Mouse (Mus musculus) thymus, postnatal 25 days (tissue): ENCODE measurements at regions not wholly inside any gene's neighbourhood (a gene's known extent, or its start where the extent isn't known, plus 50 kb on each side); places are given as distances from the start of the nearest gene placed in this dataset.

Experiments
- DNase-seq: peaks from one replicate; pipeline ENCODE4 v3.0.0; 2022

DNA sequence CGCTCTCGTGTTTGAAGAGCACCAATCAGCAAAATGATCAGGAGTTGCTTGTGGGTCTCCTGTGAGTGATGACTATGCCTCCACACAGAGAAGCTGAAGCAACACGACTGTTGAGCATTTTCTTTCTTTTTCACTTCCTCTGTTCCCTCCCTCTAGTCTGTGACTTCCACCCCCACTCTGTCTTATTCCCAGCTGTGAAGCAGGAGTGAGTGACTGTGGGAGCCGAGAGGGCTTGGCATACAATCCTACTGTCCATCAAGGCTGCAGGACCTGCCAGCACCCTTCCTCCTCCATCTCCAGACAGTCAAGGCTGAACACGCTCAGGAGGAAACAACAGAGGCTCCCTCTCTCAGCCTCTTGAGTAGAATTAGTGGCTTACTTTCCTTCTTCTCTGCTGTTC lies 401.3 kb downstream of the Plcl1 start:
- DNase-seq = no peak

DNA sequence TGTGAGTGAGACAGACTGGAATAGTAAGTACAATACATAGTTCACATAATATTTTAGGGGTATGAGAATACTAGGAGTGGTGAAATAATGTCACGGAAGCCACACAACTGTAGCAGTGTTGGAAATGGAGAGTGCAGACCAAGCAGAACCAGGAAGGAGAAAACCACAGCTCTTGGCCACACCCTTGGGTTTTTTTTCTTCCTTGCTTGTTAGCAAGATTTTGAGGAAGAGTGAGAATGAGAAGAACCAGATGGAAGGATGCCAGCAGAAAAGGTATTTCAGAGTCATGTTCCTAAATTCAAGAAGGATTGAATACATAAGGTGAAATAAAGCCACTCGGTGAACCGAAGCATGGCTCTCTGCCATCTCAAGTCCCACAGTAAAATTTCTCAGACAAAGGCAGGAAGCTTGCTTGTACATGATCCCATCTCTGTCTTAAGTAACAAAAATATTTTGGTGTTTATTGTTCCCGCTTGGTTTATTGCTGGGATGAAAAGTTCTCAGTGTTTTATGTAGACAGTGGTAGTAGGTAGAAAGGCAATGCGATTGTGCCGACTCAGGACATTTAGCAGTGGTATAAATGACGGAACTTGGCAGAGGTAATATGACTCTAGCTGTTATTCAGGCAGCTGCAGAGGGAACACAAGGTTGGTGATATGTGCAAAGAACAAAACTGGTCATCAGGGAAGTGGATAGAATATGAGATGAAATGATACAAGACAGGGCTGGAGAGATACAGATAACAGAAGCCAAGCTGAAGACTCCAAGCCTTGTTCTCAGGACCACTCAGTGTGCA lies 403.2 kb downstream of the Plcl1 start:
- DNase-seq = no peak

DNA sequence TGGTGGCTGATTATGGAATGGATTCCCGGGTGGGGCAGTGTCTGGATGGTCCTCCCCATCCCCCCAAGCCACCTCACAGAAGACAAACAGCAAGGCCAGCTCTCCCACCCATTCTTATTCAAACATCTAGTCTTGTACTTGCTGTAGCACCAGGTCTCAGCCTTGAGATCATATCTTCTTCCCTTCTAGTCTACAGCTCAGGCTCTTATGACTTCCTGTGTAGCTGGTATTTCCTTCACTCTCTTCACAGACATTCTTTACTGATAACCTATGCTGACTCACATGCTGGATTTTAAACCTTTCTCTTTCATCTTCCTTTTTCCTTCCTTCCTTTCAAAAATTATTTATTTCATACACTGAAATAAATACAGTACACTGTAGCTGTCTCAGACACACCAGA lies 406.8 kb downstream of the Plcl1 start:
- no peak for DNase-seq

DNA sequence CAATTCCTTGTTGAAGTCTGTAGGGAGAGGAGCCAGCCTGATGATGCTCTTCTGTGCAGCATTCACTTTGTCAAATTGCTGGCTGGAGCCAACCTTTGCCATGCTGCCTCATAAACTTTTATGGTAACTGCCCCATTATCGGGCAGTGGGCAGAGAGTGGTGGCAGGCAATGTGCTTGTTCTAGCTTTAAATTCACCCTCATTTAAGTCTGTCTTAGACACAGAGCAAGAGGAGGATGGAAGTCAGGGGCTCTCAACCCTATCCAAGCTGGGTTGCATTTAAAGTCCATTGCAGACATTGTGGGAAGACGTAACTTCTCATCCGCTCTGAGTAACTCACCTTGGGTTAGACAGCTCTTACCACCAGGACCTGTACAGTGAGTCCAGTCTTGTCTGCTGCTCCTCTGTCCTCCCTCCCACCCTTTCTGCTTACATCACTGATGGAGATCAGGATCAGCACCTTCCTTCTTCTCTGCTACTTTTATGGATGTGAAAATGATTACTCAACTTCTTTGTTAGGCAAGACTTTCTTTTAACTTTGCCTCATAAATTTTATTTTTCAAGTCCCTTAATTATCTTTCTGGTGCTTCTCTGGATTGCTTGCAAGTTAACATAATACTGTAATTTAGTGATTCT lies 415.3 kb downstream of the Plcl1 start:
- no peak for DNase-seq

DNA sequence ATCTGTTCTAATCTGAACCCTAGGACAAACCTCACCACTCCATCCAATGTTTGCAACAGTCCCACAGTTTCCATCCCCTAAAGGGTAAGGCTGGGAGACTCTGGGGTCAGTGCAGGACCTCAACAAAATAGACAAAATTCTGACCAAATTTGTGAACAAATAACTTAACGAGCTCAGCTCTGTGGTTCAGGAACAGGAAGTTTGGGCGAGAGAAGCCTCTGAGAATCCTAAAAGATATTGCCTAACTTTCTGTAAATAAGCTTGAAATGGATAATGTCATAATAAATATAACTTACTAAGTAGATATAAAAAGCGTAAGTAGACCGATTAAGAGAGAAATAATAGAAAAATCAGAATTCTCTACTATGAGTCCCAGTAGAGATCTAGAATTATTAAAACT lies 416.9 kb downstream of the Plcl1 start:
- no peak for DNase-seq

DNA sequence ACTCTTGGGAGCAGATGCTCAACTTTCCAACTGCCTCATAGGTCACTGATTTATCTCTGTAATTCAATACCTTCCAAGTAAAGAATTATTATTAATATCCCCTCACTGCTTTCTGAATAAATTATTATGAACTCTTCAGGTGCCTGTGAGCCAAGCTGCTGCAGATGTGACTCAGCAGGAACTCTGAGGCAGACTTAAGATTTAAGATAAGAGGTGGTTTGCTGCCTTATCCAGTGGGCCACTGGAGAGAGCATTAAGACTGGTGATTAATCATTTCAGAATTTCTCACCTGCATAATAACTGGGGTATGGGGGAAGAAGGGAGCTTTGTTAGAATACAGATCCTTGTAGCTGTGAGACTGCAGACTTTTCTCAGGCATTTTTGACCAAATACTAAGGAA lies 421.5 kb downstream of the Plcl1 start:
- DNase-seq = no peak

DNA sequence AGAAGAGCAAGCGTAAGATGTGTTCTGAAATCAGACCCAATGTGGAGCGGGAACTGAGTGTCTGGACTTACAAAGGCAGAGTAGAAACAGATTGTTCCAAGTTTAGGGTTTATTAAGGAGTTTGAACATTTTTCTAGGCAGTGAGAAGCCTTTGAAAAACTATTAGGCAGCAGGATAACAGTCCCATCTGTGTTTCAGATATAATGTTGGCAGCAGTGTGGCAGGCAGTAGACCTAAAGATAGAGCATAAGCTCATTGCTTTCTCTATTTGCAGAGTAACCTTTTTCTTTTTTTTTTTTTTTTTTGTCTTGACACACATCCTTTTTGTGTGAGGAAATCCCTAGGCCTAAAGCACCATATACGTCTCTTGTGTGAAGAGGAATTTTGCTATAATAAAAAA lies 429.6 kb downstream of the Plcl1 start:
- DNase-seq = no peak

DNA sequence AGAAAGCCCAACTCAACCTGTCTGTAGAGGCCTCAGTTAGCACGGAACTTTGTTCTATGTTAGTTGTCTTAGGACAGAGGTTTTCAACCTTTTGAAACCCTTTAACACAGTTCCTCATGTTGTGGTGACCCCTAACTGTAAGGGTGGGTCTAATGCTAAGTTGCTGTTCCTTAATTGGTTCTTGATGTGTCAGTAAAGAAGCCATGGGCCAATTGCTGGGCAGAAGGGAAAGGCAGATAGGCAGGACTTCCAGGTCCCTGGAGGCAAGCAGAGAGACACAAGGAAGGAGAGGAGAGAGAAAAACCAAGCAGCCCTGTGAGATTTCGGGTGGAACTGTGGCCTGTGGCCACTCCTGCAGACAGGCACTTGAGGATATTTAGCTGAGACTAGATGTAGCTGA lies 431.0 kb downstream of the Plcl1 start:
- no peak for DNase-seq

DNA sequence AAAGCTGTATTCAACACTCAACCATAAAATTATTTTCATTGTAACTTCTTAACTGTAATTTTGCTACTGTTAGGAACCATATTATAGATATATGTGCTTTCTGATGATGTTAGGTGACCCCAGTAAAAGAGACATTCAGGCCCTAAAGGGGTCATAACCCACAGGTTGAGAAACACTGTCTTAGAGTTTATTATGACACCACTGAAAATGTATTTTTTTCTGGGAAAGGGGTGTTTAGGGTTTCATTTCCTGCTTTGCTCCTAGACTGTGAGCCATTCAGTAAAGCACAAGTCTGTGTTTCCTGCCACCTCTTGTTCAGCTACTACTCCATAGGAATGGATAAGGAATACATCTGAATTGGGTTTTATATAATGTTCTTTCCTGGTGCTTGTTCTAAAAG lies 431.6 kb downstream of the Plcl1 start:
- DNase-seq = no peak

DNA sequence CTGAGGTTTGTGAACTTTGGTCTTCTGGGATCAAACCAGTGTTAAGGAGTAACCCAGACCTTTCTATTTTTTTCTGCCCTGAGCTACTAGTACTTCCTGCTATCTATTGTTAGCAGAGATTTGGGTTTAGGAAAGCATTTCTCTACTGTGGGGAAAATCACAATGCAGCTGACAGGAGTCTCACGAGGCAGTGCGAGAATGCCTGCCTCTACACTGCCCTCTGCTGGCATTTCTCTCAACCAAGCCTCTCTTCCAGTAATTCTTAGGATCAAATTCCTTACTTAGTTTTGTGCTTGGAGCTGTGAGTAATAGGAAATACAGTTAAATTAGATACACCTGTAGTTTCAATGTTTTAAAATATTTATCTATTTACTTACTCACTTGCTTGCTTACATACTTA lies 432.4 kb downstream of the Plcl1 start:
- DNase-seq = peak; percentile 8

DNA sequence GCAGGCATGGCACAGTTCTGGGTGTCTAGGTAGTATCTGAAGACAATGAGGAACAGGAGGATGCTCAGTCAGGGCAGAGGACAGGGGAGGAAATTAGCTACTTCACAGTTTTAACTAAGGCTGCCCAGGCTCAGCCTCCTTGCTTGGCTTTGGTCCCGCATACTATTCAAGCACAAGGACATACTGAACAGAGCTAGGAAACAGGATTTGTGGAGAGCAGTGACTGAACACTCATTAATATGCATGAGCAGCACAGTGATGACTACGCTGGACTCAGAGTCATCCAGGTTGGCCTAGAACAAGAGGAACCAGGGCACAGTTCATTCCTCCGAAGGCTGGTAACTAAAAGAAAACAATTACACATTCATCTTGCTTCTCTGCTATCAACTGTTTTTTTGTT lies 443.1 kb downstream of the Plcl1 start:
- no peak for DNase-seq

DNA sequence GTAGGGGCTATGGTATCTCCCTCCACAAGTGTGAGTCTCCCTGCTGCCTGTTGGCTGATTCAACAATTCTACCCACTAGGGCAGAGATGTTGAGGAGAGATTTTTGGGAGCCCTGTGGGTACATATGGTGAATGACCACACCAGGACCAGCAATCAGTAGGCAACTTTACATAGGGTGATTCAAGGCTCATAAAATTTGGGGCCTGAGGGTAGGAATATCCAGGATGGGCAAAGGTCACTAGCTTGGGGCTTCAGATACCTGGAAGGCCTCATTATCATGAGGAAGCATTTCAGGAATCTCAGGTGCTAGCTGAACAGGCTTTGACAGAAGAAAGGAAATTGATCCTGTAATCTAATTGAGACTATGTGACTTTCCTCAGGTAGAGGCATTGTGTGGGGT lies 446.6 kb downstream of the Plcl1 start:
- DNase-seq = no peak

DNA sequence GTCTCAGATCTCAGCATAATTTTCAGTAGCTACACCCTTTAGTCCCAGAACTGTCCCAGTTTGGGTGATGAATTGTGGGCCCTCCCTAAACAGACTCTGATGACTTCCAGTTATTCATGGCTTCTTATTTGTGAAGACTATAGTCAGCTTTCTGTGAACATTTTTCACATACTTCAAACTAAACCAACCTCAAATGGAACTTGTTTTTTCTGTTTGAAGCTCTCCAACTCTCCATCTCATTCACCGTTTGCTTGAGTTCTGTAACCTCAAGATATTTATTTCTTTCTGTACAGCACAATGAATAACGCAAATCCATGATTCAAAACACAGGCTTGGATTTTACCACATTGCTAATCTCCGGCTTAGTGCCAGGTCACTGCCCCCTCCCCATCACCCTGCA lies 453.4 kb downstream of the Plcl1 start:
- no peak for DNase-seq

DNA sequence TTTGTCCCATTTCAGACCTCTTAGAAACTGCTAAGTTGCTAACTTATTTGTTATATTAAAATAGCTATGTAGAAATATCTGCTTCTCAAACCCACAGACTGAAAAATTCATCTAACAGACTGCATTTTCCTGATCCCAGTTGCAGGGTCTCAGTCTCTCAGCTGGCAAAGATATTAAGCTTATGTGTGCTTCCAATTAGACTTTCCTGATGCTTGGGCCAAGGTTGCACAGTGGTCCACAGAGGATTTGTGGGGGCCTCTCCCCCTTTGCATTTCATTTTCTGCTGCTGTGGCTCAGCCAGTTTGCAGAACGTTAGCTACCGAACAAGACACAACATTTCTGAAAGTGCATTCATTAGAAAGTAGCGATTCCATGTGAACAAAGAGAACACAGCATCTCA lies 457.4 kb downstream of the Plcl1 start:
- DNase-seq = no peak

DNA sequence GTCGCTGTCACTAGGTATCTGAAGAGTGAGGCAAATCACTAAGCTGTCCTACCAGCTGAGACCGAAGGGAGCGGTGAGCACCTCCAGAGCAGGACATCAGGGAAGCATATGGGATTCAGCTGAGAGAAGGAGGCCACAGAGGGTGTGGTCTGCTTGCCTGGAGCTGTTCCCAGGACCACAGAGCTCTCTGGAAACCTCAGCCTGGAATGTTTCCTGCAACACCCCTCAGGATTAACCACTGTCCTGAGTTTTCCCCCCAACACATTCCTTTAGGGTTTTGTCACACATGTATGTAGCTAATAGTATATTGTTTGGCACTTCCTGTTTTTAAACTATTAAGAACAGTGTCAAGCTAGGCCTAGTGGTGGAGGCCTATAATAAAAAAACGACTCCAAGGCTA lies 459.6 kb downstream of the Plcl1 start:
- no peak for DNase-seq

DNA sequence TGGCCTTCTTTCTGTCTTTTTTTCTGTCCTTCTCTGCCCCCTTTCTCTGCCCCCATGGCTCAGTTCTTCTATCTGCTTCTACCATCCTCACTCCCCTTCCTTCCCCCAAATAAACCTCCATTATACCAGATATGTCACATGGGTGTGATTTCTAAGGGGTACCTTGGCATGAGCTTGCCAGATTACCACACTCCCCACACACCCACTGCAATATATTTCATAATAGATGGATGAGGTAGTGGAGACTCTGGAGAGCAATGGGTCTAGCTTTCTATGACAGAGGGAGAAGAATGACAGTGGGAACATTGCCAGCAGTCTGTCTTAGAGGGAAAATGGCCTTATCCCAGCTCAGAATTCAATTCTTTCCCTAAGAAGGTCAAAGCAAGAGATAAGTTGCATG lies 461.0 kb downstream of the Plcl1 start:
- no peak for DNase-seq

DNA sequence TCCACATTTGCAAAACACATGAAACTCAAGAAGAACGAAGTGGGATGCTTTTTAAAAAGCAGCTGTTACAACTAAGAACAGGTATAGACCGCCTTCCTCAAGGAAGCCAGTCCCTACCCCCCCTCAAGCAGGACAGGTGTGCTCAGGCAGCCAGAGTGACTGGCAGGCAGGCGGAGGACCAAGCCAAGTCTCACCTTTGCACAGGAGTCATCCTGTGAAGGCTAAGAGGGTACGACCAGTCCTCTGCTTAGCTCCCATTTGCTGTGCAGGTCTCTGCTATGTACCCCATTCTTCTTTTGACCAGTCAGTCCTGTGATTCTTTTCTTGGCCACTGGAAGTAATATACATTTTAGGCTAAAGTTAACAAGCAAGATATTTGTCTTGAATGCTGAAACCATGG lies 467.9 kb downstream of the Plcl1 start:
- DNase-seq = no peak

DNA sequence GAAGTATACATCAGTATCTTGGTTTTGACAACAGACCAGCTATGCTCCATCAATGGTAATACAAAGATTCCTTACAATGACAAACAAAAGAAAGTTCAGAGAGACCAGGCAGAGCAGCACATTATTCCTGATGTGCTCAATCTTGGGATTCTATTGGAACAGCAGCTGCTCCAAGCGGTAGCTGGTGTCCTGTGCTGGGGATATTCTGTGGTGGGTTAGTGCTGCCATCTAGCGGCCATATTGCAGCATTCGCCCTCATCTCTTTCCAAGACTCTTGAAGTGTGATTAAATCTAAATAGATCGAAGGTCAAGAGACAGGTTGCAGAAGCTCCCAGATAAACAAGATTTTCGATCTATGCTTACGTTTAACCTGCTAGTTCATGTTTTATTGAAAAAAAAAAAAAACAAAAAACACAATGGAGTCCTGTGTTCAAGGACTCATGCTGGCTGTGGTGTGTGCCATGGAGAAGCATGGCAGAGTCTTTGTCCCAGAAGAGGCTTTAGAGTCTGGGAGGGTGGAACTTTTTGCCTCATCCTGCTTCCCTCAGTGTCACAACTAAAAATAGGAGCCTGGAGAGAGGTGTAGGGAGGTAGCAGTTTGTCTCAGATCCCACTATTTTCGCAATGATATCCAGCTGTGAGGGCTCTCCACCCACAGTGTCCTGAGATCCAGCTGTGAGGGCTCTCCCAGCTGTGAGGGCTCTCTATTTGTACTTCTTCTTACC lies 468.6 kb downstream of the Plcl1 start:
- DNase-seq = peak; percentile 29

DNA sequence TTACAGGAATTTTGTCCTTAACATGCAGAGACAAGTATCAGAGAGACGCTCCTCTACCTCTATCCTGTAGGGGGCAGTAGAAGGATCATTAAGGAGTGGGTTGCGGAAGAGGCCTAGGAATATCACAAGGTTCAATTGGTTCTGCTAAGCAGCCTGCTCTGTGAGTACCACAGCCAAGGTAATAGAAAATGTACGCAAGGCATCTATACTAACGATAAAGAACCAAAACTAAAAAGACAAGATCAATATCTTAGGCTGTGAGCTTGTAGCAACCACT lies 469.1 kb downstream of the Plcl1 start:
- DNase-seq = no peak

DNA sequence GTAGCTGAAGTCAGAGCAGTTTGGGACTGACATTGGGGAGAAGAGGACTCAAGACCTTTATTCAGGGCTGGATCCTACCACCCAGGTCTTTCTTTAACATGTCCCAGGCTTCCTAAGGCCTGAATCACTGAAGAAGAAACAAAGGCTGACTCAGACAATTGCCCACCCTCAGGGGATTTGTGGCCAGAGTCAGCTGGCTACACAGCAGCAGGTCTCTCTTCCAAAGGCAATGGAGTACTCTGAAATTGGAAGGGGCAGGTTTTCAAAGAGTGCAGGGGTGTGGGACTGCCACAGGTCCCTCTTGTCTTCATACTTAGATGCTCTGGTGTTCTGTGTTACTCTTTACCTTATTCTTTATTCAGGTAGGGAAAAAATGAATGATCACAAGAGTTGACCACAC lies 478.9 kb downstream of the Plcl1 start:
- no peak for DNase-seq

DNA sequence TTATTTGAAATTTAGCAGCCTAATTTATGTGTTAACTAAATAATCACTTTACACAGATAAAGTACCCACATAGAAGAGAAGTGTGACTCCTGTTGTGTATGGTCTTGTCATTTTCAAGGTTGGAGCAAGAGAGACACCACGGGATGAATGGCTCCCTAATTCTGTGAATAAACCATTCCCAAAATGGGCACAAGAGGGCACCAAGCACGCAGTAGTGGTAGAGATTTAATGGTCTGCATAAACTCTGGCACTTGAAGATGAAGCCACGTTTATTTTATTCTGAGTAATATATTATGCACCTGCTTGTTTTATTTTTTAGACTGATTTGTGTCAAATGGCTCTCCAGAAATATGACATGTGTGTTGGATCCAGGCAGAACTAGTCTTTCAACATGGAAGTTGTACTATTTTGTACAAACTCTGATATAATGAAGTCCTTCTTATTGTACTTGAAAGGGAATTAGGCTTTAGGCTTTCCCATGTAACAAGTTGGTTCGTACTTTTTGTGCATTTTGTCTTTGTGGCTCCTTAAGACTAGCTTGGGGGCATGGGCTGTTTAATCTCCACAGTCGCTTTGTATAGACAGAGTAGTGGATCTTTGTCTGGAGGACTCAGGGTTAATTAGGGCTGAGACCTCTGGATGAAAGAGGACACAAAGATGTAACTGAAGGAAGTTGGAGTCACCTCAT lies 480.8 kb downstream of the Plcl1 start:
- DNase-seq = peak; percentile 5

DNA sequence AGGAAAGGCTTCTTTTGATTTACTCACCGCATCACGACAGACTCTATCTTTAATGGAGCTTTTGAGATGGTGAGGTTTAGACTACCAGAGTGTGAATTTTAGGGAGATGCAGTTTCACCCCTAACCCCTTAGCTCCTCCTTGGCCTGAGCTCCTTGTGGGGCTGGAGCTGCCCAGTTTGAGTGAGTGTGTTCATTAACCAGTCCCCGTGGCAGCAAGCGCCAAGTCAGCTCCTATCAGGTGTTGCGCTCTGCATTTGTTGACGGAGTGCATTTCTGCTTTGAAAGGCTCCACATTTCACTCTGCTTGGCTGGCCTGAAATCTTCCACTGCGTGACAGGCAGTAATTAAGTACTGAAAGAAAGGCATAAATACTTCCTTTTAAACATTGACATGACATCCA lies 481.7 kb downstream of the Plcl1 start:
- DNase-seq = no peak

DNA sequence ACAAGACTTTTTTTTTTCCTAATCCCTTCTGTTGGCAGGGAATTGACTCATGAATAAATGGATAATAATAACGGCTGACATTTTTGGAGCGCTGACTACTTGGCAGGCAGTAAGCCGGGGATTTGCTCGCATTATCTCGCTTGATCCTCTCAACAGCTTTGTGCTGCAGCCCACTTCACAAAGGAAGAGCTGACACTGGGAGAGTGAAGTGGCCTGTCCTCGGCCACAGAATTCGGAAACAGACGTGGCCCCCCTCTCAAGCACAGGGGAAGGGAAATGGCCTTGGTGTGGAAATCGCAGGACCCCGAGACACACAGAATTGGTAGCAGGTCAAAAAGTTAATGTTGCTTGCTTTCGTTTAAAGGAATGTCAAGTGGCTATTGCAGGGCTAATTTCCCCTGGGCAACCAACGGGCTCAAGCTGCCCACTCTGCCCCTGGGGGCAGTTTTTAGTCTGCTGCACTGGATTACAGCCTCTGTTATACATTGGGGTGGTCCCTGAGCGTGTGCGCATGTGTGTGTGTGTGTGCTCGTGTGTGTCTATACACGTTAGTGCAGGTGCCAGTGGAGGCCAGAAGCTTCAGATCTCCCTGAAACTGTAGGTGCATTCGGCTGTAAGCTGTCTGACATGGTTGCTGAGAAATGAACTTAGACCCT lies 483.1 kb downstream of the Plcl1 start:
- DNase-seq = no peak
